Comparison of ENCODE assay signal across 8 mouse cellular contexts in genomic region chr11:101315665-101316500, GRCm38 (mm10). TPM values are rescaled to one million over a fixed set of nuclear protein-coding genes. Genes with fewer than 3 reads are reported as not detected.
DNase-seq lines count a peak whose midpoint lies in the region; ATAC-seq and TF ChIP-seq lines count a peak whose summit lies in the region.

Gene Psme3, plus strand, starts transcription at chr11:101316213.

- no peaks in the 10 kb centered on the region for H3K27me3 ChIP-seq in CH12.LX (replicated peaks)
- 0 out of 2 replicates have a peak, but pooled peaks cover 6% of the 10 kb centered on the region for H3K27me3 ChIP-seq in forebrain, embryonic 12.5 days
- H3K27me3 ChIP-seq in heart, postnatal 0 days (ENCODE audit: control insufficient read depth, insufficient read depth, low read length): no peaks in the 10 kb centered on the region
- no peaks in the 10 kb centered on the region for H3K27me3 ChIP-seq in liver, embryonic 16.5 days (ENCODE audit: control insufficient read depth, insufficient read depth, low read depth, low read length)
- no peaks in the 10 kb centered on the region for H3K27me3 ChIP-seq in neural tube, embryonic 13.5 days
- no peaks in the 10 kb centered on the region for H3K27me3 ChIP-seq in testis, adult 2 months (ENCODE audit: control insufficient read depth, insufficient read depth, low read length)

- peak within 1 kb of the TSS; percentile 90 to 97 (median 94) for H3K4me3 ChIP-seq in CH12.LX (replicated peaks in 1 of 3; ENCODE audit: low read depth in 2 of 3, low read length in 2 of 3, poor library complexity in 1 of 3)
- peak within 1 kb of the TSS; percentile 84 for H3K4me3 ChIP-seq in forebrain, embryonic 12.5 days (replicated peaks)
- peak within 1 kb of the TSS; percentile 93 for H3K4me3 ChIP-seq in heart, postnatal 0 days (ENCODE audit: low read depth, low read length)
- peak within 1 kb of the TSS; percentile 93 for H3K4me3 ChIP-seq in liver, embryonic 16.5 days (ENCODE audit: low read depth, low read length)
- H3K4me3 ChIP-seq in neural tube, embryonic 13.5 days: peak within 1 kb of the TSS; percentile 99
- peak within 1 kb of the TSS; percentile 100 for H3K4me3 ChIP-seq in testis, adult 2 months (ENCODE audit: control insufficient read depth, low read depth, low read length)

- TF ChIP-seq RAD21 in CH12.LX (IDR thresholded peaks at IDR 0.05; ENCODE audit: low read depth, low read length): no peak

- peaks cover 36% of the 10 kb centered on the region for H3K79me2 ChIP-seq in CH12.LX (replicated peaks; ENCODE audit: control insufficient read depth, extremely low read depth, insufficient read depth, poor library complexity, severe bottlenecking)

- peak; percentile 96 for DNase-seq in CH12.LX (ENCODE audit: extremely low read depth)
- DNase-seq in c-Kit-positive CD71-positive TER-119-negative erythroid progenitor cells, embryonic 14.5 days (ENCODE audit: low read depth): peak; percentile 94
- peak; percentile 87 for DNase-seq in heart, postnatal 0 days (ENCODE audit: low spot score)
- DNase-seq in kidney, postnatal 4 days: peak; percentile 95 to 96

- H3K9me3 ChIP-seq in CH12.LX (replicated peaks; ENCODE audit: low read length): no peaks in the 10 kb centered on the region
- H3K9me3 ChIP-seq in forebrain, embryonic 12.5 days: no peaks in the 10 kb centered on the region
- no peaks in the 10 kb centered on the region for H3K9me3 ChIP-seq in heart, postnatal 0 days (replicated peaks; ENCODE audit: control insufficient read depth, low read length)
- no peaks in the 10 kb centered on the region for H3K9me3 ChIP-seq in liver, embryonic 16.5 days (replicated peaks; ENCODE audit: control insufficient read depth, low read length)
- no peaks in the 10 kb centered on the region for H3K9me3 ChIP-seq in neural tube, embryonic 13.5 days

- in situ Hi-C loops in CH12.LX (cut with MboI; ENCODE audit: low pct_ligation_motif_present, low pct_unique_long_range_greater_than_20kb, low sequenced_read_pairs): no loop called here

- no peak for TF ChIP-seq EP300 in CH12.LX (IDR thresholded peaks at IDR 0.05; ENCODE audit: low read length)
- TF ChIP-seq EP300 in heart, postnatal 0 days (IDR thresholded peaks at IDR 0.05; ENCODE audit: low read depth): 0 out of 2 replicates have a peak, but pooled peaks have one; percentile 24

- dilution Hi-C loops in CH12.LX (cut with MboI; ENCODE audit: extremely low pct_ligation_motif_present, extremely low pct_unique_long_range_greater_than_20kb, low sequenced_read_pairs): no loop called here

- peaks cover 6 to 28% of the 10 kb centered on the region in 2 experiments for H3K4me1 ChIP-seq in CH12.LX (ENCODE audit: control insufficient read depth in 1 of 2, insufficient read depth in 2 of 2)
- peaks cover 18% of the 10 kb centered on the region for H3K4me1 ChIP-seq in forebrain, embryonic 12.5 days
- peaks cover 3% of the 10 kb centered on the region; the same call in 1 of the 2 replicates for H3K4me1 ChIP-seq in heart, postnatal 0 days (ENCODE audit: control insufficient read depth, insufficient read depth)
- peaks cover 24% of the 10 kb centered on the region for H3K4me1 ChIP-seq in liver, embryonic 16.5 days (ENCODE audit: control insufficient read depth, low read depth, low read length)
- H3K4me1 ChIP-seq in neural tube, embryonic 13.5 days (replicated peaks): peaks cover 24% of the 10 kb centered on the region
- peaks cover 6% of the 10 kb centered on the region for H3K4me1 ChIP-seq in testis, adult 2 months (ENCODE audit: control insufficient read depth, insufficient read depth, low read length)

- peak; percentile 93 for ATAC-seq in forebrain, embryonic 12.5 days (ENCODE audit: low FRiP score)
- ATAC-seq in heart, postnatal 0 days (ENCODE audit: insufficient read depth, low read depth): peak; percentile 93
- ATAC-seq in liver, embryonic 16.5 days (ENCODE audit: low read depth): peak; percentile 89
- peak; percentile 93 for ATAC-seq in neural tube, embryonic 13.5 days (ENCODE audit: low read depth)

- H3K27ac ChIP-seq in CH12.LX (ENCODE audit: insufficient read depth, low read depth): peak within 1 kb of the TSS; percentile 75
- peak within 1 kb of the TSS; percentile 54 for H3K27ac ChIP-seq in forebrain, embryonic 12.5 days
- peak within 1 kb of the TSS; percentile 60 for H3K27ac ChIP-seq in heart, postnatal 0 days (ENCODE audit: low read depth)
- peak within 1 kb of the TSS; percentile 99 for H3K27ac ChIP-seq in liver, embryonic 16.5 days (ENCODE audit: low read length)
- peak within 1 kb of the TSS; percentile 71 for H3K27ac ChIP-seq in neural tube, embryonic 13.5 days (replicated peaks)
- peak within 1 kb of the TSS; percentile 99 for H3K27ac ChIP-seq in testis, adult 2 months (ENCODE audit: control insufficient read depth, insufficient read depth, low read depth, low read length)

- TF ChIP-seq CTCF in CH12.LX (conservative IDR thresholded peaks at IDR 0.05 in 1 of 2, IDR thresholded peaks at IDR 0.05 in 1 of 2; ENCODE audit: low read depth in 2 of 2, low read length in 2 of 2): no peak
- TF ChIP-seq CTCF in heart, postnatal 0 days (IDR thresholded peaks at IDR 0.05; ENCODE audit: low read depth): no peak; the same call in 1 of the 2 replicates
- TF ChIP-seq CTCF in testis, adult 2 months (IDR thresholded peaks at IDR 0.05; ENCODE audit: control insufficient read depth, insufficient read depth, insufficient replicate concordance, low read depth, low read length): no peak

- peaks cover 28 to 36% of the 10 kb centered on the region in 2 experiments for H3K36me3 ChIP-seq in CH12.LX (replicated peaks in 1 of 2; ENCODE audit: control insufficient read depth in 1 of 2, insufficient read depth in 1 of 2, low read length in 1 of 2)
- H3K36me3 ChIP-seq in forebrain, embryonic 12.5 days (replicated peaks): peaks cover 32% of the 10 kb centered on the region
- peaks cover 27% of the 10 kb centered on the region for H3K36me3 ChIP-seq in heart, postnatal 0 days (replicated peaks; ENCODE audit: control insufficient read depth, insufficient read depth, low read length)
- peaks cover 28% of the 10 kb centered on the region for H3K36me3 ChIP-seq in liver, embryonic 16.5 days (ENCODE audit: control insufficient read depth, insufficient read depth)
- peaks cover 34% of the 10 kb centered on the region for H3K36me3 ChIP-seq in neural tube, embryonic 13.5 days
- H3K36me3 ChIP-seq in testis, adult 2 months (ENCODE audit: control insufficient read depth, insufficient read depth, low read length): peaks cover 1% of the 10 kb centered on the region; the same call in 1 of the 2 replicates

- H3K9ac ChIP-seq in CH12.LX (ENCODE audit: insufficient read depth, low read depth): peak within 1 kb of the TSS; percentile 93
- H3K9ac ChIP-seq in forebrain, embryonic 12.5 days: peak within 1 kb of the TSS; percentile 94
- peak within 1 kb of the TSS; percentile 86 for H3K9ac ChIP-seq in heart, postnatal 0 days (replicated peaks; ENCODE audit: low read depth, low read length)
- peak within 1 kb of the TSS; percentile 98 for H3K9ac ChIP-seq in liver, embryonic 16.5 days (ENCODE audit: low read depth, low read length)
- H3K9ac ChIP-seq in neural tube, embryonic 13.5 days: peak within 1 kb of the TSS; percentile 98

- H3K4me2 ChIP-seq in CH12.LX (ENCODE audit: insufficient read depth, low read depth, poor library complexity, severe bottlenecking): peak within 1 kb of the TSS; percentile 99
- H3K4me2 ChIP-seq in forebrain, embryonic 12.5 days: peak within 1 kb of the TSS; percentile 99
- peak within 1 kb of the TSS; percentile 89 for H3K4me2 ChIP-seq in heart, postnatal 0 days (ENCODE audit: low read depth, low read length)
- peak within 1 kb of the TSS; percentile 85 for H3K4me2 ChIP-seq in liver, embryonic 16.5 days (ENCODE audit: low read depth, low read length)
- peak within 1 kb of the TSS; percentile 98 for H3K4me2 ChIP-seq in neural tube, embryonic 13.5 days

- under 1% methylated on average over 62 of the region's 62 CpGs for WGBS in forebrain, embryonic 12.5 days
- under 1% methylated on average over 62 of the region's 62 CpGs for WGBS in heart, postnatal 0 days
- WGBS in liver, embryonic 16.5 days (ENCODE audit: insufficient replicate concordance): under 1% methylated on average over 62 of the region's 62 CpGs
- WGBS in neural tube, embryonic 13.5 days: under 1% methylated on average over 62 of the region's 62 CpGs

- TF ChIP-seq POLR2A in CH12.LX (IDR thresholded peaks at IDR 0.05; ENCODE audit: low read depth, low read length): peak; percentile 92
- peak; percentile 83 for TF ChIP-seq POLR2A in testis, adult 2 months (IDR thresholded peaks at IDR 0.05; ENCODE audit: control insufficient read depth, low read depth, low read length)

TF ChIP-seq in CH12.LX, 34 proteins besides CTCF, POLR2A, EP300 and RAD21 (continues in another document):
- TF ChIP-seq CHD2 (IDR thresholded peaks at IDR 0.05; ENCODE audit: low read length): no peak
- TF ChIP-seq POLR2AphosphoS2 (IDR thresholded peaks at IDR 0.05; ENCODE audit: low read depth, low read length): 0 out of 2 replicates have a peak, but pooled peaks have one; percentile 31
- no peak; the same call in 1 of the 2 replicates for TF ChIP-seq GABPA (IDR thresholded peaks at IDR 0.05; ENCODE audit: insufficient replicate concordance, low read depth, low read length)
- TF ChIP-seq E2F4 (IDR thresholded peaks at IDR 0.05; ENCODE audit: insufficient replicate concordance, low read depth, low read length): peak; percentile 75; the same call in 1 of the 2 replicates
- TF ChIP-seq KAT2A (IDR thresholded peaks at IDR 0.05; ENCODE audit: insufficient replicate concordance, low read length): peak; percentile 58; the same call in 1 of the 2 replicates
- TF ChIP-seq ZC3H11A (IDR thresholded peaks at IDR 0.05; ENCODE audit: low read depth, low read length): no peak
- peak; percentile 100 for TF ChIP-seq MYC (IDR thresholded peaks at IDR 0.05; ENCODE audit: low read depth, low read length)
- peak; percentile 86 for TF ChIP-seq ELF1 (IDR thresholded peaks at IDR 0.05; ENCODE audit: low read depth, low read length)
- peak; percentile 86 for TF ChIP-seq HCFC1 (IDR thresholded peaks at IDR 0.05; ENCODE audit: low read depth, low read length)
- no peak for TF ChIP-seq JUND (conservative IDR thresholded peaks at IDR 0.05; ENCODE audit: low read depth, low read length)
- 0 out of 2 replicates have a peak, but pooled peaks have one; percentile 67 for TF ChIP-seq RCOR1 (conservative IDR thresholded peaks at IDR 0.05; ENCODE audit: low read depth, low read length)

RNA-seq across cellular contexts. Expression of gene Psme3, which starts in this region (rescaled TPM):
- total RNA-seq in CH12.LX (2012; rRNA removed): 86.1 and 108 TPM in 2 replicates
- total RNA-seq in CH12.LX (2014; rRNA removed): 199 and 208 TPM in 2 replicates
- polyA plus RNA-seq in CH12.LX (2012; ENCODE audit: insufficient read length, low read depth): 496 and 527 TPM in 2 replicates
- polyA plus RNA-seq in forebrain, embryonic 12.5 days (2016; fragmentation: Nextera tagmentation; extraction: Ambion mirVana): 182 and 189 TPM in 2 replicates
- 44.7 and 52.2 TPM in 2 replicates for total RNA-seq in heart, postnatal 0 days (2014; rRNA removed; ENCODE audit: low replicate concordance)
- polyA plus RNA-seq in heart, postnatal 0 days (2015; fragmentation: Nextera tagmentation; extraction: Ambion mirVana): 47.8 and 52.0 TPM in 2 replicates
- polyA plus RNA-seq in liver, embryonic 16.5 days (2015; fragmentation: Nextera tagmentation; extraction: Ambion mirVana): 162 and 170 TPM in 2 replicates
- polyA plus RNA-seq in neural tube, embryonic 13.5 days (2015; fragmentation: Nextera tagmentation; extraction: Ambion mirVana): 126 and 133 TPM in 2 replicates
- polyA plus RNA-seq in testis, adult 2 months (2012; rRNA removed): 59.1 and 74.5 TPM in 2 replicates

Comparison
In these comparisons a context has a peak if more than half of its experiments do, and no peak if none do; other contexts are left out.
1. Peak in every context shown above with its lines: DNase-seq, ATAC-seq, H3K4me3 ChIP-seq and H3K27ac ChIP-seq.